Mouse (Mus musculus) stomach, postnatal 0 days (tissue): Measurements from ENCODE around the gene Idua.

Experiments
- CTCF ChIP-seq: IDR thresholded peaks from 2 replicates; pipeline ENCODE4 v1.5.1; 2016; ENCODE audit warnings: antibody characterized with exemption, low read depth, mild to moderate bottlenecking, moderate library complexity
- EP300 ChIP-seq: optimal IDR thresholded peaks from 2 replicates; pipeline ENCODE3; 2016; ENCODE audit warnings: antibody characterized with exemption

- TF ChIP-seq EP300 = no peak
- no peak for TF ChIP-seq CTCF
Observed at GRCm38 (mm10) chr5:108711968-108712367, 51.8 kb downstream of the Idua start.
